Mouse (Mus musculus) gastrocnemius, postnatal 14 days (tissue): Measurements from ENCODE around the gene Dock2. TPM values are rescaled to one million over a fixed set of nuclear protein-coding genes. Genes with fewer than 3 reads are reported as not detected.

Source experiments
- DNase-seq: peaks from one replicate; pipeline ENCODE4 v3.0.0; 2021; ENCODE audit warnings: mixed read lengths
- intact Hi-C: fragments of 180-260 bp; cut with DNase I; formaldehyde crosslinking; loops from one replicate; pipeline ENCODE4 v1.15.1; 2025; ENCODE audit warnings: low total_unique reads
- total RNA-seq, 2 experiments: library from RNA; stranded (reverse); gene quantifications; 2 replicates each; pipeline ENCODE4 v1.2.3; 2021

Gene Dock2
- total RNA-seq, 2 experiments from 2014 or later, result 1.00 to 1.1 TPM

DNA sequence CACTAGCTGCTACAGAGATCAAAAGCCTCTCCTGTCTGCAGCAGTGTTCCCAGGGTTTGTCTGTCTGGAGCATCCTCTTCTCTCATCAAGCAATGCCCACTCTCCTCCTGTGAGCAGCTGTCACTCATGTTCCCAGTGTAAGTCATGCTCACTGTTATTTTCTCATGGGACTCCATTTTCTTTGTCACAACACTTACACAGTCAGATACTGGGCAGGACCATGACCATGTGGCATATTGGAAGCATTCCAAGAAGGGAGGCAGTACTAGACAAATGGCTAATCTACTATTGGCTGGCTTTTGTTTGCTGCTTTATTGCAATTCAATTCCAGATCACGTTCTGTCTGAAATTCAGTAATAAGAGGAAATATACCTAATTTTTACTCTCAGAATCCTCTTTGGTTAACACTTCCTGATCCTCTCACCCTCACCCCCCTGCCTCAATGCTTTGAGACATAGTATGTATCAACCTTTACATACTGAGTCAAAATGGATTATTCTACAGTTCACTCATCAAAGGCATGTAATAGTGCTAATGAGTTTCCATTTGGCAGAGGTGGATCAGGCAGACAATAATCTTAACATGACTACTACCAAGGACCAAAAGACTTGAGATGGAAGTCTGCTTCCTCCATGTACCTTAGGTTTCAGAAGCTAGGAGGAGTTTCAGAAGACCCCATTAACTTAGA lies 398.5 kb downstream of the Dock2 start:
- intact Hi-C loops, result no loop called here

GRCm38 (mm10) chr11:34384178-34384577 lies 399.5 kb downstream of the Dock2 start:
- no peak for DNase-seq
- intact Hi-C loops, result no loop called here

More for the DNA sequence above, 398.5 kb downstream of the Dock2 start:
- DNase-seq, result no peak

GRCm38 (mm10) chr11:34383501-34383900 lies 400.2 kb downstream of the Dock2 start:
- intact Hi-C loops, result no loop called here
- no peak for DNase-seq

DNA sequence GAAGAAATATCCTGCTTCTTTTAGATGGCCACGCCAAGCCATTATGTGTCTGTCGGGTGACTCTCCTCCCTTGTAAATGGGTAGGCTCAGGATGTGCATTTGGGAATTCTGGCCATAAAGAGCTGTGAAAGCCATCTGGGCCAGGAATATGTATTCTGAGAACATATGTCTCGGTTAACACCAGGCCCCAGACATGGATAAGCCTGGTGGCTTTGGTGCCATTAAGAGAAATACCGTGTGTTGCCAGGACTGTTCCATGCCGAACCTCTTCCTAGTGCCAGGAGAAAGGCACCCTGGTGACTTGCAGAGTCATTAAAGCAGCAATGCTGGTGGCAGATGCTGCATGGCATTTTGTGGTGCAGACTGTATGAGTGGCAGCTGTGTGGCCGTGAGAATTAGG lies 406.0 kb downstream of the Dock2 start:
- intact Hi-C loops, result no loop called here
- DNase-seq, result no peak

- no peak for DNase-seq
- intact Hi-C loops, result no loop called here
Observed at GRCm38 (mm10) chr11:34375557-34375956, 408.1 kb downstream of the Dock2 start.

GRCm38 (mm10) chr11:34372224-34372623 lies 411.5 kb downstream of the Dock2 start:
- intact Hi-C loops, result no loop called here
- no peak for DNase-seq

DNA sequence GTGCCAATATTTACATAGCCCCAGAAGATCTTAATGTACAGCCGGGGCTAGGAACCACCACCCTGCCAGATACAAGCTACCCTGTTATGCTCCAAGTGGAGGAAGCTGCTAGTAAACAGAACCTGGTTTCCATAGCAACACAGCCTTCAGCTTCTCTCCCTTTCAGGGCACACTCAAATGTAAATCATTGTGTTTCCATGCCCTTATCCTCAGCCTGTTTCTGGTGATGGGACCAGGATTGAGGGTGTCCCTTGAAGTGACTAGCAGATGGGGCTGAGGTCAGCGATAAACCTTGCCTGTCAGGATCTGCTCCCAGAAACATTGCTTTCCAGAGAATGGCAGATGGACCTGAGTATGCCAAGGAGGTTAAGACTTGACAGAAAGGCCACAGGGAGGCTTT lies 427.6 kb downstream of the Dock2 start:
- intact Hi-C loops, result no loop called here

DNA sequence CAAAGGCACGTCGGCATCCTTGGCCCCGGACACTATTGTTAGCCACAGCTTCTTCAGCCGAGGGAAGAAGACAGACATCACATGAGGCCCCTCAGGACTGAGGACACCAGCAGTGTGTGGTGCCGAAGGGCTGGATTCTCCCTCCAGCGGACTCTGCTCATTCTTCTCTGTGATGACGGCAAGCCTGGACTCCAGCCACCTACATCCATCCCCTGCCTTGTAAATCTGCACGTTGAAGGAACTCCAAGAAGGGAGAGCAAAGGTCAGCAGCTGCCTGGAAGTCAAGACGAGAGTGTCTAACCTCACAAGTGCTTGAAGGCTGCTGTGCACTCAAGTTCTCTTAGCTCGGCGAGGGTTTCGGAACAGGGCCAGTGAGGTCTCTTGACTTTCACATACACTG lies 428.3 kb downstream of the Dock2 start:
- intact Hi-C loops, result no loop called here

More for the DNA sequence above, 427.6 kb downstream of the Dock2 start:
- DNase-seq, result no peak

DNA sequence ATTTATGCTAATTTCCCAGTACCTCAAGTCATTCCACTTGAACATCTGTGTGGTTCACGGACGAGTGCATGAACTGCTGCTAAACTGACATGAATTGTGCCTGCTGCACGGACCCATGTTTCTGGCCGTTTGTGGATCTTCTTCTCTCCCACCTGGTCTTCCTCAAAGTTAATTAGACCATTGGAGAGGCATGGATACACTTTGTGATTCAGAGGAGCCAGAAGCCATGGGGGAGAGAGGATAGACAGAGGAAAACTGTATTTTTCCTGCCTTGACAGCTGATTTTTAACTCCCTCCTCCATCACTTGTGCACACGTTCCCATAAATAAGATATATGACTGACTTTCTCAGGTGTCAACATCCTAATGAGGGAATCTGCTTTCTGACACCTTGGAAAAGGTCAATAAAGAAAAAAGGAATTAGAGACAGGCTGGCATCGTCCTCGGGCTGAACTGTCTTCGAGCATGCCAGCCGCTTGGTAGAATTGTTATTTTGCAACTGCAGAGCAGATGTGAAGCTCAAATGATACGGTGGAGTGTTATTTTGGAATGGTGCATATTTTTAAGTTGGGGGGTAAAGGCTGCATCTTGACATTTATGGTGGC lies 434.1 kb downstream of the Dock2 start:
- intact Hi-C loops, result no loop called here
- no peak for DNase-seq

More for the DNA sequence above, 428.3 kb downstream of the Dock2 start:
- DNase-seq, result peak; percentile 8

- peak; percentile 15 for DNase-seq
- intact Hi-C loops, result no loop called here
Observed at GRCm38 (mm10) chr11:34348287-34348918, 435.3 kb downstream of the Dock2 start.

GRCm38 (mm10) chr11:34344310-34344709 lies 439.4 kb downstream of the Dock2 start:
- intact Hi-C loops, result no loop called here
- DNase-seq, result no peak

GRCm38 (mm10) chr11:34343742-34344307 lies 439.9 kb downstream of the Dock2 start:
- no peak for DNase-seq
- intact Hi-C loops, result no loop called here

DNA sequence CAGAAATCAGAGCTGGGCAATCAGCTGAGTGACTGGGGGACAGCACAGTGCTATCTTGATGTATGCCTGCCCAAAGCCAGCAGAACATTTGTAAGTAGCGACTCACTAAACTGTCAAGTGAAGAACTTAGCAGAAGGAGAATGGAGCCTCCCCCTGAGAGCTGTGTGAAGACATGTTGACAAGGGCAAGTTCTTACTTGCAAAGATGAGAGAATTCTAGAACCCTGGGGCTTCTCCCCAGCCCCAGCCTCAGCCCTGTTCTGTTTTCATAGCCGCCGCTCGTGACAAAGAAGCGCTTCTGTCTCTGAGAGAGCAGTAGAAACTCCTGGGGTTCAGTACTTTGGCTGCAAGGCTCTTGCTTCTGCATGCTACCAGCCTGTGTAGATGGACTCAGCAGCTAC lies 444.0 kb downstream of the Dock2 start:
- intact Hi-C loops, result no loop called here
- no peak for DNase-seq

GRCm38 (mm10) chr11:34337907-34338306 lies 445.8 kb downstream of the Dock2 start:
- DNase-seq, result no peak
- intact Hi-C loops, result no loop called here

GRCm38 (mm10) chr11:34332344-34333031 lies 451.2 kb downstream of the Dock2 start:
- no peak for DNase-seq
- intact Hi-C loops, result no loop called here

DNA sequence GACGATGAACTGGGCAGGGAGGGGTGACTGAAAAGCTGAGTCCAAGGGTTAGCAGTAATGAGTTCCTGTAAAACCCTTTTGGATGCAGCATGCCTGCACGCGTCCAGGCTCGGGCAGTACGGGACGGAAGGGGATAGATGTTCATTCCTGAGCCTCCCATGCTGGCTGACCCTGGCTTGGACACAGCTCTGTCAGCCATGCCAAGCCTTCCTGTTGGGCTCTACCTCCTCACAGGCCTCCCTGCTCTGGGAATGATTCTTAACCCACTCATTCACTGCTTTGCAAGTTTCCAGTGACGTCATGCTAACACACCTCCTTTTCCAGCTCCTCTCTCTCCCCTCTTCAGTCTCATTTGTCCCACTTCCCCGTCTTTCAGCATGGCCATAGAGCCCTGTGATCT lies 460.0 kb downstream of the Dock2 start:
- DNase-seq, result no peak
- intact Hi-C loops, result no loop called here

GRCm38 (mm10) chr11:34319282-34319681 lies 464.4 kb downstream of the Dock2 start:
- DNase-seq, result no peak
- intact Hi-C loops, result no loop called here

GRCm38 (mm10) chr11:34317001-34317400 lies 466.7 kb downstream of the Dock2 start:
- intact Hi-C loops, result no loop called here
- no peak for DNase-seq

DNA sequence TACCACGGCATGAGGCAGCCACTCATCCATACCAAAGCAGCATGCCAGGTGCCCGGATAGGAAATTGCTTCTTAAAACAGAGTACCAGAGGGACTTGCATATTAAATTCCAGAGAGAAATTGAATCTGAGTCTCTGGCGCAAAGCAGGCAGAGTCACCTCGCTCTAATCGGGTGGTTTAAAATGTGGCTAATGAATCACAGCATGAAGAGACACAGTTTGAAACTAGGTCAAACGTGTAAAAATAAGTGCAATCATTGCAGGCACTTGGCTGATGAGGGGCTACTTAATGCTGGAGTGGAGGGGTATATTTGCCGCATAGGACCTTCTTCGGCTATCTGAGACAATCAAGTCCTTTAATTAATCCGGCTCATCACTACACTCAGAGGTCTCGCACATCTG lies 467.5 kb downstream of the Dock2 start:
- no peak for DNase-seq
- intact Hi-C loops, result no loop called here

DNA sequence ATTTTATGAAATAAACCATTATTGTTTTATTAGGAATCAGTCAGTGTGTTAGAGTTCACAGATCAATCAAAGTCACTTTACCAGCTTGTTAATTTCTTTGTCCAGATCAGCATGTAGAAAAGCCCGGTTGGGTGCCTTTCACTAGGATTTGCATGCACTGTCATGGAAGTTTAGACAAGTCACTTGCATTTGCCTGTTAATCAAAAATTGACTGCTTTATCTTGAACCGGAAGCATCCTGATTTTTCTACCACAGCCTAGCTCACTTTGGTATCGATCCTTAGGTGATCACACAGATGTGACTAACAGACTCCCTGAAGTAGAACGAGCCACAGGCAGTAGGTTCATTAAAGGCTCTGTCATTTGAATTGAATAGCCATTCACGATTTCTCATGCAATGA lies 468.3 kb downstream of the Dock2 start:
- intact Hi-C loops, result no loop called here
- DNase-seq, result no peak
